Mouse (Mus musculus): ENCODE data around the gene Pex3. TPM values are rescaled to one million over a fixed set of nuclear protein-coding genes. Genes with fewer than 3 reads are reported as not detected.

The Pex3 gene
- polyA plus RNA-seq (2012; rRNA removed), result 0.96 and 1.7 TPM in 2 replicates

DNA sequence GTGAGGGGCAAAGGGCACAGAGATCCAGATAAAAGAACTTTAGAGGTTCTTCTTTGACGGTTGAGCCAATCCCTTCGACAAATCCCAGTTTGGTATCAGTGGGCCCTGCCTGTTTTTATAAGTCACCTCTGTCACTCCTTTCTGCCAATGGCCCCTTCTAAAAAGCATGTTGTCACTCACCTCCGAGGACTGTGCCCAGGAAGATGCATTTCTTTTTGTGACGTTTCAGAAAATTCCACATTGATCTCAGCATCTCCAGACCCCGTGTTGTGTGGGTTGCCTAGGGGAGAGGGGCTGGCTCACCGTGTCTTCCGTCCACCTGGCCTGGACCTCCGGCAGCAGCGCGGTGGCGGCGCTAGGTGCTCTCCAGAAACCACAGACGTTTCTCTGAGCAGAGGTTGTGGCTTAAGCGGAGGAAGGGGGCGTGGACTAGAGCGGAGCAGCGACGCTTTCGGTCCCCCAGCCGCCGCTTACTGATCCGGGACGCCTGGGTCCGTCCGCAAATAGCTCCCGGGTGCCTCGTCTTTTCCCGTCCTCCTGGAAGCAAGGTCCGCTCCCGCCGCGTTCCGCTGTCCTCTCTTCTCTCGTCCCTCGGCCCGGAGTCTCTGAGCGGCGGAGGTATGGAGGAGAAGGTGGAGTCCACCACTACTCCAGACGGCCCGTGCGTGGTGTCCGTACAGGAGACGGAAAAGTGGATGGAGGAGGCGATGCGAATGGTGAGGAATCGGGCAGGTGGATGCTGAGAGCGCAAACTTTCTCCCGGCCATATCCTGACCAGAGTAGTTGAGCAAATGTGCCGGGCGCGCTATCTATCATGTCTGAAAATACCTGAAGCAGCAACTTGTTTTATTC, at the start of gene Pex3, which contains the start of gene Adat2:
Gene Pex3, minus strand, starts transcription at position 497 of the 852 bp plus-strand sequence.
Gene Adat2, plus strand, starts transcription at position 249 of the 852 bp plus-strand sequence.

DNA sequence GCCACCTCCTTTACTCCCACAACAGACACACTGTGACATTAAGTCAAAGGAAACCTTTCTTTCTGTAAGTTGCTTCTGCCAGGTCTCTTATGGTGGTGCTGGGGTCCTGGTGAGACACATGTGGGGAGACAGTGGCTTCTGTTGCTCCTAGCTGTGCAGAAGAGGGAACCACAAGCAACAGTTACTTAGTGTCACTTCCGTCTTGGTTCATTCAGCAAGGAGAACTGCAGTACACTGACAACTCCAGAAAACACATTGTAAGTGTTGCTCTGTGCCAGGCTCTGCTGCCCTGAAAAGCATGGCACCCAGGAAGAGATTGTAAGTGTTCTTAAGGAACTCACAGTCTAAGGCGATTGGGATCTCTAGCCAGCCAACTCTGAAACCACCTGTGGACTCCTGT, 53.6 kb downstream of the Pex3 start, which contains the start of gene Fuca2:
Gene Fuca2, plus strand, starts transcription at position 210 of the 400 bp plus-strand sequence.

Other genes starting within 250 kb of the Pex3 start
- 1.4 and 2.5 TPM in 2 replicates for gene Phactr2, start 78.7 kb downstream of the Pex3 start, polyA plus RNA-seq (2012; rRNA removed)
- 15.9 and 18.5 TPM in 2 replicates for gene Fuca2, start 53.6 kb downstream of the Pex3 start, polyA plus RNA-seq (2012; rRNA removed)
- 0.51 and 1.3 TPM in 2 replicates for gene Adat2, start 248 bp downstream of the Pex3 start, polyA plus RNA-seq (2012; rRNA removed)

Data from stomach, adult 2 months (tissue).